Mouse (Mus musculus) heart, embryonic 13.5 days (tissue): Measurements from ENCODE around the gene Erp44. TPM values are rescaled to one million over a fixed set of nuclear protein-coding genes. Genes with fewer than 3 reads are reported as not detected.

ENCODE experiments used
- ATAC-seq: fragments of 200-750 bp; cut with Nextera tagmentation; 2 replicates; pipeline ENCODE4 v1.8.0; 2017; ENCODE audit warnings: moderate TSS enrichment; ENCODE audit not compliant: insufficient number of reproducible peaks, low FRiP score, low TSS enrichment; ENCODE audit errors: extremely low read depth
- H3K27ac ChIP-seq: fragments of 300-500 bp; sonication (generic); replicated peaks from 2 replicates; pipeline ENCODE4 v1.5.1; 2015; ENCODE audit warnings: moderate library complexity, mild to moderate bottlenecking, inconsistent platforms
- H3K27me3 ChIP-seq: fragments of 300-500 bp; sonication (generic); replicated peaks from 2 replicates; pipeline ENCODE4 v1.6.1; 2015; ENCODE audit warnings: mild to moderate bottlenecking, inconsistent platforms
- H3K36me3 ChIP-seq: fragments of 300-500 bp; sonication (generic); 2 replicates; pipeline ENCODE4 v1.6.1; 2015; ENCODE audit warnings: mild to moderate bottlenecking, inconsistent platforms
- H3K4me1 ChIP-seq: fragments of 300-500 bp; sonication (generic); 2 replicates; pipeline ENCODE4 v1.6.1; 2015; ENCODE audit warnings: inconsistent platforms
- H3K4me2 ChIP-seq: fragments of 300-500 bp; sonication (generic); 2 replicates; pipeline ENCODE4 v1.6.1; 2015; ENCODE audit warnings: inconsistent platforms, mild to moderate bottlenecking, moderate library complexity
- H3K4me3 ChIP-seq: fragments of 300-500 bp; sonication (generic); 2 replicates; pipeline ENCODE4 v1.5.1; 2015; ENCODE audit warnings: moderate library complexity, mild to moderate bottlenecking, inconsistent platforms
- H3K9ac ChIP-seq: fragments of 300-500 bp; sonication (generic); 2 replicates; pipeline ENCODE4 v1.6.1; 2015; ENCODE audit warnings: inconsistent platforms, mild to moderate bottlenecking, moderate library complexity
- H3K9me3 ChIP-seq: fragments of 300-500 bp; sonication (generic); 2 replicates; pipeline ENCODE4 v1.6.1; 2016; ENCODE audit warnings: inconsistent platforms
- WGBS: fragments of 180-500 bp; shearing (Covaris S2); methylation state at CpG from one replicate; pipeline ENCODE4 v1.1.7; 2015; ENCODE audit warnings: mixed read lengths; 5-methylcytosine and 5-hydroxymethylcytosine counted together
- microRNA counts: library from miRNA; unstranded; fragments of <30 nt; microRNA quantifications from one replicate; lab custom pipeline; 2016
- microRNA-seq: library from miRNA; unstranded; fragments of <30 nt; microRNA quantifications from one replicate; pipeline ENCODE4, GENCODE M21; 2016
- polyA plus RNA-seq: library from polyadenylated mRNA; unstranded; fragments of >200 nt; fragmentation: Nextera tagmentation; extraction: Ambion mirVana; gene quantifications from 2 replicates; pipeline ENCODE4 v1.2.1, GENCODE M21; 2015

Erp44 gene
- polyA plus RNA-seq, 1 experiment from 2014 or later: 55.4 TPM

DNA sequence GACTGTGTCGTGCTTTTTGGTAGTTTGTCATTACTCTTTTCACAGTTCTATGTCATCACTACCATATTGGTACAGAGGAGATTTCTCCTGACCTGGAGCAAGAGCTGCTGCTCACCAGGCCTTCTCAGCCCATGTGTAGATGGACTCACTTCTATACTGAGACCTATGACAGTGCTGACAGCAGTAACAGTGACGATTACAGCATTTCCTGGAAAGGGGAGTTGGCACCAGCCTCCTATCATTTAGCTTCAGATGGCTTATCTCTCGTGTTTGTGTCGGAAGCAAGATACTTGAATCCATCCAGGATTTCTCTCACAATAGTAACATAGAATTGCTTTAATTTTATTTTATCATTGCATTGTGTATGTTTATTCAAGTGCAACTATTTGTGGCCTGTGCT lies 119.0 kb downstream of the Erp44 start:
- Histone ChIP-seq H3K4me1 (peaks cover 3% of the 10 kb centered on the region; the same call in 1 of the 2 replicates), H3K4me3 (no peak overlapping the region), H3K9ac (no peak overlapping the region), H3K27me3 (no peaks in the 10 kb centered on the region), H3K9me3 (no peaks in the 10 kb centered on the region), H3K36me3 (peaks cover 21% of the 10 kb centered on the region), H3K27ac (no peak overlapping the region), H3K4me2 (no peak overlapping the region)
- 51% methylated on average over 4 of the region's 4 CpGs for WGBS
- no peak for ATAC-seq

- H3K36me3 ChIP-seq: peaks cover 18% of the 10 kb centered on the region
- no peak overlapping the region for H3K4me3 ChIP-seq
- H3K27me3 ChIP-seq: no peaks in the 10 kb centered on the region
- ATAC-seq: no peak
- WGBS: 69% methylated on average over 1 of the region's 1 CpGs
- no peak overlapping the region for H3K27ac ChIP-seq
- peaks cover 3% of the 10 kb centered on the region; the same call in 1 of the 2 replicates for H3K4me1 ChIP-seq
- no peak overlapping the region for H3K4me2 ChIP-seq
- H3K9ac ChIP-seq: no peak overlapping the region
- H3K9me3 ChIP-seq: no peaks in the 10 kb centered on the region
Observed at GRCm38 (mm10) chr4:48155864-48156263, 123.5 kb downstream of the Erp44 start.

- Histone ChIP-seq H3K4me2 (no peak overlapping the region), H3K36me3 (peaks cover 13% of the 10 kb centered on the region), H3K27me3 (no peaks in the 10 kb centered on the region), H3K4me1 (no peaks in the 10 kb centered on the region), H3K9ac (no peak overlapping the region), H3K9me3 (no peaks in the 10 kb centered on the region), H3K27ac (no peak overlapping the region), H3K4me3 (no peak overlapping the region)
- no peak for ATAC-seq
- WGBS: 79% methylated on average over 5 of the region's 5 CpGs
Observed at GRCm38 (mm10) chr4:48153229-48153628, 126.1 kb downstream of the Erp44 start.

DNA sequence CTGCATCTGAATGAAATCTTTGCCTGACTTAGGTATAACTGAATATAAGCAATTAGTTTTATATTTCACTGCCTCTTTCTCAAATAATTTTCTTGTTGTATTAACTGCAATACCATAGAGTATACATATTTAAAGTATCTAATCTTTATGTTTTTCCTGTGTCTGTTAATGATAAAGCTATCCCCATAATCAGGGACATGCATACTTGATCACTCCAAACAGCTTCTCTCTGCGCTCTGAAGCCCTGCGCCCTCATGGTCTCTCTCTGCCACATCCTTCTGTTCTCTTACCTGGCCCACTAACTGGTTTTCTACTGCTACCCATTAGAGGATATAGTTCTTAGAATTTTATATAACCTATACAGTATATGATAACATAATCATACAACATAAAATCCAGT lies 129.9 kb downstream of the Erp44 start:
- 90% methylated on average over 2 of the region's 2 CpGs for WGBS
- ATAC-seq: no peak

More for the DNA sequence above, 129.9 kb downstream of the Erp44 start:
- H3K36me3 ChIP-seq: peaks cover 17% of the 10 kb centered on the region
- no peak overlapping the region for H3K4me2 ChIP-seq
- H3K27ac ChIP-seq: no peak overlapping the region
- no peaks in the 10 kb centered on the region for H3K4me1 ChIP-seq
- no peaks in the 10 kb centered on the region for H3K27me3 ChIP-seq
- no peaks in the 10 kb centered on the region for H3K9me3 ChIP-seq
- no peak overlapping the region for H3K4me3 ChIP-seq
- no peak overlapping the region for H3K9ac ChIP-seq

MicroRNAs within 50 kb of the gene (microRNA counts, 519-probe panel; counts per million panel counts)
- 209 counts per million, percentile 61 among the panel's probes with 10 or more counts for microRNA mmu-miR-1958 (lab: Ali Mortazavi, UCI)

Small RNA genes within 50 kb of the gene (microRNA-seq; reads per million reads assigned to microRNA genes)
- not detected for gene Mir1958

Other genes with a start within 250 kb of the Erp44 start
- gene Nr4a3, start 234.4 kb downstream of the Erp44 start, polyA plus RNA-seq: 0.18 and 0.28 TPM in 2 replicates
- 20.9 and 21.0 TPM in 2 replicates for gene Stx17, start 154.6 kb downstream of the Erp44 start, polyA plus RNA-seq
- 4.5 TPM in 2 replicates for gene Invs, start 202 bp upstream of the Erp44 start, polyA plus RNA-seq
- 30.4 and 34.3 TPM in 2 replicates for gene Tex10, start 193.9 kb upstream of the Erp44 start, polyA plus RNA-seq